8 mouse cellular contexts compared by ENCODE assay signal in the genomic region with DNA sequence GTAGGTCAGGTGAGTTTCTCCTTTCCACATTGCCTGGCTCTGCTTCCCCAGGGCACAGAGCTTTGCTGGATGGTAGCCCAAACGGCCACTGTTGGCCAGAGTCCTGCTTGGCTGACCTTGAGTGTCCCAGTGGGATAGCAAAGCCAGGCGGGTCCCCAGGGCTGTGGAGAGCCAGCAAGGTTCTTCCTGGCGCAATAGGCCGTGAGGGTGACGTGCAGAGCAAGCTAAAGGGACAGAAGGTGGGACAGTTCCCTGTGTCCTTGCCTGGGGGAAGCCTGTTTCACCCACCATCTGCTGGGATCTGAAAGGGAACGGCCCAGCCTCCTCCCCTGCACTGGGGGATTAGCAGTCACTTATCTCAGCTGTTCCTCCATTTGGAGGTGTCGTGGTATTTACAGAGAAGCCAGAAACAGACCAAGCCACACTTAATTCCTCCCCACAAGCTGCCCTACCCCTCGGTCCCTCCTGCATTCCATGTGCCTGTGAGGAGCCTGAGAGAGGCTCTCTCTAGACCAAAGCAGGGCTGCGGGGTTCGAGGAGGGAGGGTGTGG. TPM values are rescaled to one million over a fixed set of nuclear protein-coding genes. Genes with fewer than 3 reads are reported as not detected.
DNase-seq lines count a peak whose midpoint lies in the region; ATAC-seq and TF ChIP-seq lines count a peak whose summit lies in the region.

No protein-coding gene starts in this region.

- H3K79me2 ChIP-seq in myocyte (ENCODE audit: control insufficient read depth, insufficient read depth), result no peaks in the 10 kb centered on the region

- no peak overlapping the region for H3K27ac ChIP-seq in embryonic facial prominence, embryonic 12.5 days
- no peak overlapping the region for H3K27ac ChIP-seq in embryonic facial prominence, embryonic 10.5 days (replicated peaks)
- no peak overlapping the region for H3K27ac ChIP-seq in hindbrain, embryonic 16.5 days (ENCODE audit: low read depth, low read length)

- no peaks in the 10 kb centered on the region for H3K27me3 ChIP-seq in embryonic facial prominence, embryonic 12.5 days
- no peaks in the 10 kb centered on the region for H3K27me3 ChIP-seq in embryonic facial prominence, embryonic 10.5 days (replicated peaks; ENCODE audit: low read depth, poor library complexity, severe bottlenecking)
- H3K27me3 ChIP-seq in hindbrain, embryonic 16.5 days (replicated peaks; ENCODE audit: control insufficient read depth, insufficient read depth, low read length), result no peaks in the 10 kb centered on the region
- H3K27me3 ChIP-seq in myocyte (ENCODE audit: control insufficient read depth, insufficient read depth, insufficient read length), result no peaks in the 10 kb centered on the region

- H3K9ac ChIP-seq in embryonic facial prominence, embryonic 12.5 days, result no peak overlapping the region
- no peak overlapping the region for H3K9ac ChIP-seq in hindbrain, embryonic 16.5 days (ENCODE audit: low read depth, low read length)

- peak; percentile 80; the same call in 1 of the 2 replicates for ATAC-seq in embryonic facial prominence, embryonic 12.5 days (ENCODE audit: insufficient number of reproducible peaks, insufficient read depth, low FRiP score, low TSS enrichment)
- peak; percentile 75 for ATAC-seq in hindbrain, embryonic 16.5 days

- peak; percentile 21 for TF ChIP-seq POLR2A in myocyte (IDR thresholded peaks at IDR 0.05; ENCODE audit: insufficient read length, low read depth)

- H3ac ChIP-seq in myocyte (ENCODE audit: control insufficient read depth, insufficient read length), result no peak overlapping the region

- no peaks in the 10 kb centered on the region for H3K9me3 ChIP-seq in embryonic facial prominence, embryonic 12.5 days
- no peaks in the 10 kb centered on the region for H3K9me3 ChIP-seq in embryonic facial prominence, embryonic 10.5 days
- no peaks in the 10 kb centered on the region for H3K9me3 ChIP-seq in hindbrain, embryonic 16.5 days (ENCODE audit: control insufficient read depth, low read length)

- no peaks in the 10 kb centered on the region for H3K36me3 ChIP-seq in embryonic facial prominence, embryonic 12.5 days
- no peaks in the 10 kb centered on the region for H3K36me3 ChIP-seq in embryonic facial prominence, embryonic 10.5 days (replicated peaks)
- no peaks in the 10 kb centered on the region for H3K36me3 ChIP-seq in hindbrain, embryonic 16.5 days (ENCODE audit: control insufficient read depth, insufficient read depth, low read length)
- H3K36me3 ChIP-seq in myocyte (ENCODE audit: control insufficient read depth, insufficient read depth), result no peaks in the 10 kb centered on the region

- no peak for DNase-seq in embryonic facial prominence, embryonic 10.5 days (ENCODE audit: low spot score)
- peak; percentile 89 for DNase-seq in adrenal gland, postnatal 10 days
- DNase-seq in gastrocnemius, adult 18-20 months (ENCODE audit: low spot score), result peak; percentile 64
- no peak for DNase-seq in left cerebral cortex, postnatal 14 days (ENCODE audit: low spot score in 2 of 2)
- DNase-seq in right cerebral cortex, postnatal 25 days, result no peak

- no peak overlapping the region for H3K4me2 ChIP-seq in embryonic facial prominence, embryonic 12.5 days (replicated peaks)
- no peak overlapping the region for H3K4me2 ChIP-seq in hindbrain, embryonic 16.5 days (ENCODE audit: low read length)
- H3K4me2 ChIP-seq in myocyte (ENCODE audit: low read depth), result peak overlapping the region; percentile 54

- H3K4me1 ChIP-seq in embryonic facial prominence, embryonic 12.5 days, result peaks cover 10% of the 10 kb centered on the region
- peaks cover 14% of the 10 kb centered on the region for H3K4me1 ChIP-seq in embryonic facial prominence, embryonic 10.5 days
- H3K4me1 ChIP-seq in hindbrain, embryonic 16.5 days (ENCODE audit: control insufficient read depth, insufficient read depth, low read depth, low read length), result no peaks in the 10 kb centered on the region

- no peak overlapping the region for H3K4me3 ChIP-seq in embryonic facial prominence, embryonic 12.5 days
- no peak overlapping the region for H3K4me3 ChIP-seq in embryonic facial prominence, embryonic 10.5 days
- H3K4me3 ChIP-seq in hindbrain, embryonic 16.5 days (ENCODE audit: low read length), result no peak overlapping the region
- H3K4me3 ChIP-seq in myocyte, result no peak overlapping the region

- intact Hi-C loops in left cerebral cortex, postnatal 14 days (cut with DNase I), result no loop called here

- WGBS in embryonic facial prominence, embryonic 12.5 days, result 22% methylated on average over 10 of the region's 10 CpGs
- 26% methylated on average over 10 of the region's 10 CpGs for WGBS in embryonic facial prominence, embryonic 10.5 days
- 25% methylated on average over 10 of the region's 10 CpGs for WGBS in hindbrain, embryonic 16.5 days

TF ChIP-seq in myocyte, 11 proteins besides CTCF, POLR2A, EP300 and RAD21:
- TF ChIP-seq MYOD1 (IDR thresholded peaks at IDR 0.05; ENCODE audit: control insufficient read depth in 1 of 3, insufficient read length in 2 of 3, low read depth in 2 of 3), result peak; percentile 79 to 92 (median 81)
- no peak for TF ChIP-seq REST (IDR thresholded peaks at IDR 0.05; ENCODE audit: insufficient read depth, insufficient read length)
- no peak for TF ChIP-seq SRF (IDR thresholded peaks at IDR 0.05; ENCODE audit: control insufficient read depth, insufficient read length, low read depth)
- no peak for TF ChIP-seq TCF3 (IDR thresholded peaks at IDR 0.05; ENCODE audit: insufficient read length, low read depth)
- TF ChIP-seq TCF12 (IDR thresholded peaks at IDR 0.05; ENCODE audit: insufficient read depth, poor library complexity, severe bottlenecking), result peak; percentile 87
- TF ChIP-seq MYOG (IDR thresholded peaks at IDR 0.05; ENCODE audit: control insufficient read depth in 1 of 3, insufficient read depth in 1 of 3, insufficient read length in 2 of 3, low read depth in 2 of 3), result peak; percentile 67 to 95 (median 95)
- no peak for TF ChIP-seq E2F4 (IDR thresholded peaks at IDR 0.05; ENCODE audit: insufficient read depth)

RNA-seq across cellular contexts. Expression of a gene that starts 4.0 kb away (rescaled TPM):
- polyA plus RNA-seq in embryonic facial prominence, embryonic 12.5 days (2016; fragmentation: Nextera tagmentation; extraction: Ambion mirVana), result 218 and 260 TPM in 2 replicates
- polyA plus RNA-seq in embryonic facial prominence, embryonic 10.5 days (2016; fragmentation: Nextera tagmentation; extraction: Ambion mirVana), result 9.6 and 20.1 TPM in 2 replicates
- total RNA-seq in adrenal gland, postnatal 10 days (2021), result 10 to 100 TPM in 1 of 2 experiments, 1 to 10 TPM in 1; 8.2 to 14.9 TPM
- total RNA-seq in gastrocnemius, adult 18-20 months (2021), result 10 to 100 TPM; 41.9 to 84.4 TPM
- polyA plus RNA-seq in hindbrain, embryonic 16.5 days (2015; fragmentation: Nextera tagmentation; extraction: Ambion mirVana), result 1.3 and 71.3 TPM in 2 replicates
- 2,846 TPM for polyA plus RNA-seq in myocyte (2012; fragmentation: generic; extraction: Trizol)
- total RNA-seq in left cerebral cortex, postnatal 14 days (2021), result not detected

RNA-seq across cellular contexts. Expression of a gene that starts 44.0 kb away (rescaled TPM):
- polyA plus RNA-seq in embryonic facial prominence, embryonic 12.5 days (2016; fragmentation: Nextera tagmentation; extraction: Ambion mirVana), result 0.10 TPM in 1 of 2 replicates, not detected in the other
- 0.08 and 0.15 TPM in 2 replicates for polyA plus RNA-seq in embryonic facial prominence, embryonic 10.5 days (2016; fragmentation: Nextera tagmentation; extraction: Ambion mirVana)
- 1 to 10 TPM; 9.5 to 9.9 TPM for total RNA-seq in adrenal gland, postnatal 10 days (2021)
- total RNA-seq in gastrocnemius, adult 18-20 months (2021), result not detected
- polyA plus RNA-seq in hindbrain, embryonic 16.5 days (2015; fragmentation: Nextera tagmentation; extraction: Ambion mirVana), result 11.0 and 11.3 TPM in 2 replicates
- polyA plus RNA-seq in myocyte (2012; fragmentation: generic; extraction: Trizol), result not detected
- 10 to 100 TPM; 14.5 to 16.1 TPM for total RNA-seq in left cerebral cortex, postnatal 14 days (2021)

Comparison
In these comparisons a context has a peak if more than half of its experiments do, and no peak if none do; other contexts are left out.
1. DNase-seq: peak in adrenal gland, postnatal 10 days (single experiment) and gastrocnemius, adult 18-20 months (single experiment); none in embryonic facial prominence, embryonic 10.5 days (single experiment), left cerebral cortex, postnatal 14 days (0 of 2) and right cerebral cortex, postnatal 25 days (single experiment).
2. RNA of a gene that starts 44.0 kb away (polyA plus RNA-seq): 11.0 to 11.3 TPM in hindbrain, embryonic 16.5 days; 0.08 to 0.15 TPM in embryonic facial prominence, embryonic 10.5 days, 0.10 TPM in embryonic facial prominence, embryonic 12.5 days and not detected in myocyte (single experiment); every median in the first group is over 10 times any median in the second.